Mouse (Mus musculus) layer of hippocampus, adult 18-20 months (tissue): Measurements from ENCODE around the gene Pheta1. TPM values are rescaled to one million over a fixed set of nuclear protein-coding genes. Genes with fewer than 3 reads are reported as not detected.
"Not testable (repeated sequence)": the region's sequence is repeated elsewhere in the genome, so short reads cannot be mapped to it uniquely, and the experiment has no call there.

Experiments
- DNase-seq, 2 experiments: peaks; one replicate each; pipeline ENCODE4 v3.0.0; 2022; ENCODE audit warnings: low spot score in 2 of 2
- total RNA-seq, 2 experiments: library from RNA; stranded (reverse); gene quantifications; 2 replicates each; pipeline ENCODE4 v1.2.3; 2021

The Pheta1 gene
- total RNA-seq, 2 experiments from 2014 or later, result 7.5 to 11.7 TPM

DNA sequence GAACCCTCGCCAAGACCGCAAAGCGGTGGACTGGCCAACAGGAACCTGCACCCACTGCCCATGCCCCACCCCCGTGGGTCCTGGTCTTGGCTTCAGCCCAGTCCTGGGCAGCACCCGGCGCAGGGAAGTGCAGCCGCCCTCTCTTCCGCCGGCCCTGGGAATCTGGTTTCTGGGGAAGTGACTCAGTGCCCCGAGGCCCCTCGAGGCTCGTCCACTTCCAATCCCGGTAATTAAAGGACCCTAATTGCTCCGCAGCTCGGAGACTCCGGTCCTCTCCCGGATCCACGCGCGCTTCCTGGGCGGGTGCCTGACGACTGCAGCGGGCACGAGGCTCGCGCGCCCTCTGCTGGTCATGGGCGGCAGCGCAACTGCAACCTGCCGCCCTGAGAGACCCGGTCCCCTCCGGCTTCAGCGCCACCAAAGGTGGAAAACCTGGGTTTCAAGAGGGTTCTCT, 6.1 kb upstream of the Pheta1 start:
- DNase-seq, result peak in 1 of 2 experiments; percentile 86

DNA sequence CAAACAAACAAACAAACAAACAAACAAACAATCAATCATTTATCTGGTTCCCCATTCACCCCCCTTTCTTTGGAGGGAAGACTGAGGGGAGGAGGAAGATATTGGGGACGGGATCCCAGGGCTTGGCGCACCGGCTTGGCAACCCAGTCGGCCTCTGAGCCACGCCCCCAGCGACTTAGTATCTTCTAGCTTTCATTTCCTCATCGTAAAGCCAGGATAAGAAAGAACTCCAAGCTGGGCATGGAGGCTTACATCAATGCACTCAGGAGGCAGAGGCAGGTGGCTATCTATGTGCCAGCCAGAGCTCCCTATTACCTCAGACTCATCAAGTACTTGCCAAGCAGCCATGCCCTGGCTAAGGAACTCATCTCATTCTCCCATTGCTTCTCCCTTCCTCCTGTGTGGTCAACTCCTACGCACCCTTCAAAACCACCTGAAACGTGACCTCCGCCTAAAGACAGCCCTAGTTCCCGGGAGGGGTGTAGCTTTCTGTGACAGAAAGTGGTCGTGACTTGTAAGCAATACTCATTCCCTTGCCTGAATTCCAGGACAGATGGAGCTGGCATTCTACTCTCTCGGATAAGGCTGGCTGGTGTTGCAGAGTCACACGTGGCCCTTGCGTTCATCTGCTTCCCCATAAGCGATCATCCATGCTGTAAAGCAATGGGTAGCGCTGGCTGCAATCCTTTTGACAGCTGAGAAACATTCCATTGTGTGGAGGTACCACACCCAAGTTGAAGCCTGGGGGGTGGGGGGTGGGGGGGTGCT, 5.5 kb upstream of the Pheta1 start:
- no peak for DNase-seq

DNA sequence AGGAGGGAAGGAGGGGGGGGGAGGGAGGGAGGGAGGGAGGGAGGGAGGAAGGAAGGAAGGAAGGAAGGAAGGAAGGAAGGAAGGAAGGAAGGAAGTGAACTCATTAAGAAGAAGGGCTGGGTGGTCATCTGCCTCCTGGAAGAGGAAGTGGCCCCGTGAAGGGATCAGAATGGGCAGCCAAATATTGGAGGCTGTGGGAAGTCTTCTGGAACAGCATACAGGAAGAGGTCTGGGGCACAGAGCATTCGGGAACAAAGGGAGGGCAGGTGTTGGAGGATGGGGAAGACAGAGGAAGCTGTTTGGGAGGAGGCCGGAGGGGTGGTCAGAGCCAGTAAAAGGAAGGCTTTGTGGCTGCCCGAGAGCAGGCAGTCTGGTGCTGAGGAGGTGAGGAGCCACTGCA, 3.4 kb upstream of the Pheta1 start:
- no peak for DNase-seq

DNA sequence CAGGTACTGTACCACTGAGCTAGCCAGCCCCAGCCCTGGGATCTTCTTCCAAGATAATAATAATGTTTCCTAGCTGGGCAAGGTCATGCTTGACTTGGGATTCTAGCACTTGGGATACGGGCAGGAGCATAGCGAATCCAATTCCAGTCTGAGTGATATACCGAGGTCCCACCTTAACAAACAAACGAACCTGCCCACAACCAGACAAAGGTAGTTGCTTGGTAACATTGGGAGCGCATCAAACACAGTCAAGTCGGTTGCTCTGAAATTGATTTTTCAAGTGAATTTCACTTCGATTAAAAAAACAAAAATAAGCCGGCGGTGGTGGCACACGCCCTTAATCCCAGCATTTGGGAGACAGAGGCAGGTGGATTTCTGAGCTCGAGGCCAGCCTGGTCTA, 2.5 kb upstream of the Pheta1 start:
- DNase-seq, result no peak

DNA sequence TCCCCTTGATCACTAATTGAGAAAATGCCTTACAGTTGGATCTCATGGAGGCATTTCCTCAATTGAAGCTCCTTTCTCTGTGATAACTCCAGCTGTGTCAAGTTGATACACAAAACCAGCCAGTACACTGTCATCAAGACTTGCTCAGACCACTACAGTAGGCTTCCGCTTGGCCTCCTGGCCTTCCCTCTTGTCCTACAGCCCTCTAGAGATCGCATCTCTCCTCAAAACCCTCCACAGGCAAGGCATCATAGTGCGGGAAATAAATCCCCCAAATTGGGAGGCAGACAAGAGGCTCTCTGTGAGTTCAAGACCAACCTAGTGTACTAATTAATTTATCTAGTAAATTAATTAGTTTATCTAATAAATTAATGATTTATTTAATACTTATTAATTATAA, 1.5 kb upstream of the Pheta1 start:
- DNase-seq, result not testable (repeated sequence)

DNA sequence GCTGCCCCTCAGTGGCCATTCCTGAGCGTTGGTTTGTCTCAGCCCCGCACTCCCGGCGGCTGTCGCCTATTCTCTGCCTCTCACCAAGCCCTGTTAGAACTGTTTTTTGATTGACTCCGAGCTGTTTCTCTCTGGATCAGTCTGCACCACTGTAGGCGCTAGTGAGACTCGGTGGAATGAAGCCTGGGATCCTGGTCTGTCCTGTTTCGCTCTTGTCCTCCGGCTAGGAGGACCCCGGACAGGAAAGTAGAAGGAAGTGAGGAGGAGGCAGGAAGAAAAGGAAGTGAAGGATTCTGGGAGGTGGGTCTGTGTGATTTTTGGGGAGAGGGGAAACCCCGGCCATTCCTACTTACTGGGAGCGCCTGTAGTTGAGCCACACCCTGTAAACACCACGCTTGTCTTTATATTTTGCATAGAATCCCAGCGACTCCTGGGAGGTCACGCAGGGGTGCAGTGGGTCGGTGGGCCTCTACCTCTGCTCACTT, 707 bp upstream of the Pheta1 start:
- no peak for DNase-seq

DNA sequence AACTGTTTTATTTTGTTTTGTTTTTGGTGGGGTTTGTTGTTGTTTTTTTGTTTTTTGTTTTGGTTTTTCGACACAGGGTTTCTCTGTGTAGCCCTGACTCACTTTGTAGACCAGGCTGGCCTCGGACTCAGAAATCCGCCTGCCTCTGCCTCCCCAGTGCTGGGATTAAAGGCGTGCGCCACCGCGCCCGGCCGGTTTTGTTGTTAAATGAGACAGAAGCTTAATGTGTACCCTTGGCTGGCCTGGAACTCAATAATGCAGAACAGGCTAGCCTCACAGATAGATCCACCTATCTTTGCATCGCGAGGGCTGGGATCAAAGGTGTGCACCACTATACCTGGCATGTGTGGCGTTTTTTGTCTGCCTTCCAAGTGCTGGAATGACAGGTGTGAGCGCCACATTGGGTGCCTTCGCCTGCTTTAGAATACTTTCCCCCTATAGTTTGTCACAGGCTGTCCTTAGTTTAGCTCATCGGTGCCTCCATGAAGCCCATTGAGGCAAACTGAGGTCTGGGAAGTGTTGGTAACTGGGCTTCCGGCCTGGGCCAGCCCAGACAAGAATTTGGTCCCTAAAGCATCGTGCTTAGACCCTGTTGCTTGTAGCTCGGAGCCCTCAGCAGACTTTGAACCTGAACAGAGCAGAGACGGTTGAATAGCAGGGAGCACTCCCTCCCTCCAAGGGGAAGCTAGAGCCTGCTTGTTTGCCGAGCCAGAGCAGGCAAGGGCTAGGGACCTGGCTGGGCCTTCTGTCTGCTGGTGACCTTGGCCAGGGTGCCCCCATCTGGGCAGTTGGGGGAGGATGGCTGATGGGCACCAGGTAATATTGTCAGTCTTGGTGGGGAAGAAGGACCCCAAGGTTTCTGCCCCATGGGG, 930 bp downstream of the Pheta1 start:
- no peak for DNase-seq

DNA sequence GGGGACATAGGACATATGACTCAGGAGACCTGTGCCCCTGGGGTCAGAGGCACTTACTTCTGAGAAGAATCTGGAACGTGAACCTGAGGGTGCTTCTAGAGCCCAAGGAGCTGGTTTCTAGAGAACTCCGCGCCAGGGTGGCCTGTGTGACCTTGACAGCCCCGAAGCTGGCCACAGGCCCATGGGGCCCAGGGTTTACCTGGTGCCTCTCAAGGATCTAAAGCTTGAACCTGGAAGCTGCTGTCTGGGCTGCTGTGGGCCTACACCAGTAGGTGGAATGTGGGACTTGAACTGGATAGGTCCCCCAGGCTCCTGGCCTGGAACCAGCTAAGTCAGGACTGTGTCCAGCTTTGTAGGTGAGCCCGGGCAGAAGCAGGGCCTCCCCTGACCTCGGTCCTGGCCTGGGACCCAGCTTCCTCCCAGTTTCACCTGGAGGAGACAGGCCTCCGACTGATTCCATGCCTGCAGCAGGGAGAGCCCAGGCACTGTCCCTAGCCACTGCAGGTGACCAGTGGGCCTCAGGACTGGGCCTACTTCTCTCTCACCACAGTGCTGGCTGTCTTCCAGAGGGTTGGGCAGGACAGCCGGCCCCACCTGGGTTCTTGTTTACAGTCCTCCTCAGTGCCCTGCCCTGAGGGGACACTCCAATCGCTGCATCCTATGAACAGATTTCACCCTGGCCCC, 4.7 kb downstream of the Pheta1 start:
- DNase-seq, result no peak

DNA sequence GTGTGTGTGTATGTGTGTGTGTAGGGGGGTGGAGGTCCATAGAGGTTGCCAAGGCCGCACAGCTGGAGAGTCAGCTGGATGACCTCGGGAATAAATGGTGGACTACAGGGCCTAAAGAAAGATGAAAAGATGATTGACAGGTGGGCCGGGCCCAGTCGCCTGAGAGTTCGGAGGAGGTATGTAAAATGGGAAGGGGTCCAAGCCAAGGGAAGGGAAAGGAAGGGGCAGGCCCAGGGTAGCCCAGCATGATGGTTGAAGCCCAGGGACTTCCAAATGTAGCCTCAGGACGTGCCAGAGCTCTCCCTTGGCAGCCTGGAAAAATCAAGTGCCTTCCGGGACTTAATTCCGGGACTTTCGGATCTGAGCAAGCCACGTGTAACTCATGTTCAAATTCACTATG, 6.0 kb downstream of the Pheta1 start:
- DNase-seq, result no peak

DNA sequence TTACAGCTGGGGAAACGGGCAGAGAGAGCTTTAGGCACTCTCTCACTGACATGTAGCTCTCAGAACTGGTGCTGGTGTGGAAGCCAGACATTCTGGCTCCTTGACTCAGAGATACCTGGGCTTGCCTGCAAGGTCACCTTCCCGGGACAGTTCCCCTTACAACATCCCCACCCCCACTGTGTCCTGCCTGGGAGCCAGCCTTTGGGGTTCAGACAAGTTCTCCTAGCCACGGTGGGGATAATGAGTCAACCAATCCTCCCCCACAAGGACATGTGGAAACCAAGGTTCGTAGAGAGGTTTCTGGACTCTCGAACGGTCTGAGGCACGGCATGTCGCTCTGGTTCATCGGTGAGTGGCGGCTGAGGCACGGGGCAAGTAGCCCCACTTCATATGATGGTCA, 8.0 kb downstream of the Pheta1 start:
- no peak for DNase-seq

DNA sequence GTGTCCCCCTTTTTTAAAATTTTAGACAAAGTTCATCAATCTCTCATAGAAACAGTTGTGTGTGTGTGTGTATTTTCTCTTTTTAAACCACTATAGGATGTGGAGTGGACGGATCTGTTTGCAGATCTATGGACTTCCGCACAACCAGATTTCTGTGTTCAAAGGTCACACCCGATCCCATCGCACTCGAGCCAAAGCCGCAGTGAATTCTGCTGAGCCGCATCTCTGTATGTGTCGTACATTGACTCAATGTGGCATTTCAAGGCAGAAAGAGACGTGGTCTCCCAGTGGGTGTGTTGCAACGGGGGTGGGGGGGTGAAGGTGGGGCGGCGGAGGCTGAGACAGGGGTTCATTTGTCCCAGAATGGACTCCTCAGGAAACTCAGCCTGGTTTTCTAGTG, 9.6 kb downstream of the Pheta1 start:
- DNase-seq, result no peak

DNA sequence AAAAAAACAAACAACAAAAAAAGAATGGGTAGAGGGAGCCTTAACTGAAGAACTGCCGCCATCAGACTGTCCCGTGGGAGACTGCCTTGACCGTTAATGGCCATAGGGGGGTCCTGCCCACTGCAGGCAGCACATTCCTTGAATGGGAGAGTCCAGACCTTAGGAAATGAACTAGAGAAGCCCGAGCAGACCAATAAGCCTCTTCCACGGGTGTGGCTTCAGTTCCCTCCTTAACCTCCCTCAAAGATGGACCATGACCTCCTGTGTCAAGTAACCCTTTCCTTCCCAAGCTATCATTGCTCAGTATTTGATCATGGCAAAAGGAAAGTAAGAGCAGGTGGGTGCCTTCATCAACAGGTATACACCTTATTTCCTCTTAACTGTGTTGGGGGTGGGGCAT, 13.2 kb downstream of the Pheta1 start:
- DNase-seq, result no peak

DNA sequence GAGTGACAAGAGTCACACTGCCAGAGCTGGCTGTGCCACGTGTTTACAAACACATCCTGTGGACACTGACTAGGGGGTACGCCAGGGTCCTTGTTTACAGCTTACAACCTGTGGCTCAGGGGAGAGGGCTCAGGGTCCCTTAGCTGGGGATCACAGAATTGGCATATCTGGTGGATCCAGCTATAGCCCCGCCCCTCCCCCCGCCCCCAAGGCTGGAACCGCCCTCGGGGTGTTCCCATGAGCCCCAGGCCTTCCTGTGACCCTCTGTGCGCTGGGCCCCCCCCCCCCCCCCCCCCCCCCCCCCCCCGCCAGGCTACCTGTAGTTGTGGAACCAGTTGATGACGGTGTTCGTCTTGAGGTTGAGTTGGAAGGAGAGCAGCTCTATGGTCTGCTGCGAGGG, 15.5 kb downstream of the Pheta1 start:
- DNase-seq, result no peak

DNA sequence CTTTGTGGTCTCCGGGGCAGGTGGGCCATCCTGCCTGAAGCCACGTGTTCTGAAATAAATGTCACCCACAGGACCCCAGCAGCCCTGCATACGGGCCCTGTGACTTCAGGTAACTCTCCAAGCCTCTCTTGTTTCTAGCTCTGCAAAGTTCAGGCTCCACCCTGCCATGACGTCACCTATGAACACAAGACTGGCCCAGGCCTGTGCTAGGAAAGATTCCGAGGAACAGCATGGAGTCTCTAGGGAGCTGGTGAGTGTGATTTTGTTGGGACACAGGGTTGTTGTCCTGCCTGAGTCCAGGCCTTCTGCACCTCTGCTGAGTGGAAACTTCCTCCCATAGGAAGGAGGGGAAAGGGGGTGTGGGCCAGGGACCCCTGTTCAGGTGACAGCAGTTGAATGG, 19.2 kb downstream of the Pheta1 start:
- no peak for DNase-seq

DNA sequence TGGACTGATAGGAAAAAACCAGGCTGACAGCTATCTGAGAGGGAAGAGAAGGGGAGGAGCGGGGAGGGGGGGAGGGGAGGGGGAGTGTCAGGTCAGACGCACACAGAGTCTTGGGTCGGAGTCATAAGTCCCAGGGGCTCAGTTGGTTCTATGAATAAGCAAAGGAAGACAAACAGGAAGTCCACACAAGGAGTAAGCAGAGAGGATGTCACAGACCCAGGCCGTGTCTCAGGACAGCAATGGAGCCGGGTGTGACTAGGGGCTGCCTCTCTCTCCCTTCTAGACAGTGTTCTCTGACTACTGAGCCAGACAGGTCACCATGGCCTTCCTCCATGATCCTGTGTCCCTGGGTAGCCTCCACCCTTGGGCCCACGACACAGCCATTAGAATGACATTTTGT, 22.0 kb downstream of the Pheta1 start:
- DNase-seq, result no peak

DNA sequence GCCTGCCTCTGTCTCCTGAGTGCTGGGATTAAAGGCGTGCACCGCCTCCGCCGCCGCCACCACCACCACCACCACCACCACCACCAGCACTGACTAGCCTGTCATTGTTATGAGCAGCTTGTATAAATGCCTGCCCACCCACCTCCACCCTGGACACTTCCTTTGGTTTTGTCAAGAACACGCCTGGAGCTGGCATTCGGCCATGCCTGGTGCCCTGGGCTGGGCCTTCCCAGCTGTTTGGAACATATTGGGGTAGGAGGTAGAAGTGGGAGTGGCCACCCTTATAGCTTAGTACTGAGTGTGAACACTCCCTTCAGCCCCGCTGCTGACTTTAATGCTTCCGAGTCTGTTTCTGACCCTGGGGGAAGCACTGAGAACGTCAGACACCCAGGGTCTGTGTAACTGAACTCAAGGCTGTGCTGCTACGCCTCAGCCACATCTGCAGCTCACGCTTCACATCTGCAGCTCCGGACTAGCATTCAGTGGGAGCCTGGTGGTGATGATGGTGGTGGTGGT, 22.8 kb downstream of the Pheta1 start:
- no peak for DNase-seq

DNA sequence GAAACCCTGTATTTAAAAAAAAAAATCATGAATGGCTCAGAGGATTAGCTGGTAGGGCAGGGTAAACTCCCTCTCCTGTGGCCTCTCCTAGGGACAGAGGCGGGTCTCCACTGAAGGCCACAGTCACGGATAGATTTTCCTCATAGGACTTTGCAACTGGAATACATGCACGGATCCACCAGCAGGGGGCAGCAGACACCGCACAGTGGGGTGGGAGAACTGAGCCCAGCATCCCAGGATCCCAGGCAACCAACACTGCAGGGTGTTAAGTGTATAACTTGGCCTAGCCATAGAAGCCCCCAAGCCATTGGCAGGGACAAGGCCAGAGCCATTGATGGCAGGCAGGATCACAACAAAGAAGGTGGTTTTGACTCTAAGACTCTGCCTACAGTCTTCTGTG, 23.4 kb downstream of the Pheta1 start:
- peak; percentile 71 to 79 for DNase-seq

DNA sequence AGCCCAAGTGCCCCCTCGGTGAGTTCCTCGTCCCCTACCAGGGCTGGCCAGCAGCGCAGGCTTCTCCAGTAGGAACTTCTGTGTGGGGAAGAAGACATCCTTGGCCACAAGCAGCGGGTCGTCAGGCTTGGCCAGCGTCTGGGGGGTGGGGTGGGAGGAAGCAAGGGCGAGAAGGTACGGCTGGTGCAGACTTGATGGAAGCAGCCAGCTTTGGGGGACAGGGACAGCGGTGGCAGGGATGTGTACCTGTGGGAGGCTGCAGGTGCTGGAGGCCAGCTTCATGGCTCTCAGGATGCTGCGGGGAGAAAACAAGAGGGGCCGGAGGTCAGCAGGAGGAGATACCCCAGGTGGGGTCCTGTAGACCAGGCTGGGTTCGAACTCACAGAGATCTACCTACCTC, 26.3 kb downstream of the Pheta1 start:
- no peak for DNase-seq

DNA sequence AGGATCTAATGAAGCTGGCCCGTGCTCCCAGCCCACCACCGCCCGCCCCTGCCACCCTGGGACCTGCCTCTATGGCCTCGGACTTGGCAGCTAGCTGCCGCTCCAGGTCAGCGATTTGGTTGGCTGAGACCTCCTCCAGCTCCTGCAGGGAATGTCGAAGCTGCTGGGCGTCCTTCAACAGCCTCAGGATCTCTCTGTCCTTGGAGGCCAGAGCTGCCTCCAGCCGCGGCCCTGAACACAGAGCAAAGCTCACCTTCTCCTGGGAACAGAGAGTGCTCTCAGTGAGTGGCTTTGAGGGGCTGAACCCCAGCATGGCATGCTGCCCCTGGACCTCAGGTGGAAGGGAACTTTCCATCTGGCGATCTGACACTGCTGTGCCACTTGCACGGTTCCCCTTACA, 28.1 kb downstream of the Pheta1 start:
- no peak for DNase-seq

DNA sequence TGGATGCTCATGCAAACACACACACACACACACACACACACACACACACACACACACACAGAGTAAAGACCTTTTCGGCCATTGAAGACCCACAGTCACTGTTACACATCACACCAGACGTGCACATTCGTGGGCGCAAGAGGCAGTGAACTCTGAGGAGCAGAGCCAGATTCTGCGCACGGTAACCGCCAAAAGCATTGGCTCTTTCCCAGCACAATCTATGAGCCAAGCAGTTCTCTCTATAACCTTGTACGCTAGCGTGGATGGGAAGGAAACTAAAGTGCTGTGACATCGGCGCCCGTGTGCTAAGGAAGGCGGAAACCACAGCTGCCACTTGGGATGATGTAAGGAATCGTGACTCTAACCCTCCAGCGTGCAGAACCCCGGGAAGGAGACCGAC, 29.9 kb downstream of the Pheta1 start:
- no peak for DNase-seq

DNA sequence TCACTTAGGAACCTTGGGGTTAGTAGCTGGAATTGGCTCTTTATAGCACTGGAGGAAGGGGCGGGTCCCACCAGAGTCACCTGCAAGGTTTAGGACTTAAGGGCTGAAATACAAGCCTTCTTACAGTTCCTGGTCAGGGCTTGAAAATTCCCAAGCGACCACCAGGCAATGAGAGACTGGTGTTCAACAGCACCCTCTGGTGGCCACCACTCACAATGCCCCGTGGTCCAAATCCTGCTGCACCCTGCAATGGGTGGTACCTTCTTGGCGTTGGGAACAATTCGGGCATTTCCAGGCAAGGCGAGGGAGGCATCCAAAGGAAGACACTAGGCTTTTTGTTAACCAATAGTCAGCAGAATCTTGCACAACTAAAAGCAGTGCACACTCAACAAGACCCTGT, 30.4 kb downstream of the Pheta1 start:
- peak in 1 of 2 experiments; percentile 26 for DNase-seq

DNA sequence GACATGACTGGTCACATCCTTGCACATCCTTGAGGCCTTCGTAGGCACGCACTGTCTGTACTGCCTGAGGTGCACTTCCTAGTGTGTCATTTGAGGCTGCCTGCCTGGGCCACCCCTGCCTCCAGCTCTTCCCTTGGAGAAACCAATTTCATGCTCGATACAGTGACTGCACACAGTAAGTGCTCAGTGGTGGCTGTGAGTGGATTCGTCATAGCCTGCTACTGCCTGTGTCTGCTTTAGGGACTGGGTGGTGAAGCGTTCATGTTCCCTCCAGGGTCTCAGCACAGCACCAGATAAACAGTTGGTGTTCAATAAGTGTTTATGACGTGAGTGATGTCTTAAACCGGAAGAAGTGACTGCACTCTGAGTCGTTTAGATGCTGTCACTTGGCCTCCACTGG, 34.6 kb downstream of the Pheta1 start:
- no peak for DNase-seq
